Mouse (Mus musculus) kidney, postnatal 36 days (tissue): ENCODE results near the gene Olfr668.
"Not testable (repeated sequence)": the region's sequence is repeated elsewhere in the genome, so short reads cannot be mapped to it uniquely, and the experiment has no call there.

ENCODE experiments used
- DNase-seq, 2 experiments: peaks; one replicate each; pipeline ENCODE4 v3.0.0; 2021 to 2022; ENCODE audit warnings: mixed read lengths in 2 of 2

Gene Olfr668

DNA sequence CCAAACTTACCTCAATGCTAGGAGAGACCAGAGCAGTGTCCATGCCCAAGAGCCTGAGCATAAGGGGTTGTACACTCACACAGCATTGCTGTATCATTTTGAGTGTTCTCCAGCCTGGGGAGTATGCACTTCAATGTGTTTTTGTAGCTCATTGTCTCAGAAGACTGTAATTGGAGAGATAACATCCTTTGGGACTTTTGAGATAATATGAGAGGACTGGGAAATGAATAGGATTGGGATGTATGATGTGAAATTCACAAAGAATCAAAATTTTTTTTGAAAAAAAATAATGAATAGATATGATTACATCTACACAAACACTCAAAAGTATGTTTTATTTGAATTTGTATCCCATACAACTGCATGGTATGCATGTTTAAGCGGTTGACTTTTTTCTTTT is at the start of gene Olfr668:
Gene Olfr668, minus strand, starts transcription at position 101 of the 400 bp plus-strand sequence.
- DNase-seq, result no peak

DNA sequence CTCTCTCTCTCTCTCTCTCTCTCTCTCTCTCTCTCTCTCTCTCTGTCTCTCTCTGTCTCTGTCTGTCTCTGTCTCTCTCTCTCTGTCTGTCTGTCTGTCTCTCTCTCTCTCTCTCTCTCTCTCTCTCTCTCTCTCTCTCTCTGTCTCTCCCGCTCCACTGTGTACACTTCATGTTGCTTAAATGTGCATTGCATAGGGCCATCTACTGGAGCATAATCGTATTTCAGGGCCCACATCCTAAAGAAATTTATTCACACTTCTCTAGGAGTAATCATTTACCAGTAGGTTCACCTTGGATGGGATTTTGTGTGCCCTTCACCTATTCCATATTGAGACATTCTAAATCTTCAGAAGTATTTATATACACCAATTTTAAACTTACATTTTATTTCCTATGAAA is 44.6 kb upstream of the Olfr668 start:
- DNase-seq, result not testable (repeated sequence)

DNA sequence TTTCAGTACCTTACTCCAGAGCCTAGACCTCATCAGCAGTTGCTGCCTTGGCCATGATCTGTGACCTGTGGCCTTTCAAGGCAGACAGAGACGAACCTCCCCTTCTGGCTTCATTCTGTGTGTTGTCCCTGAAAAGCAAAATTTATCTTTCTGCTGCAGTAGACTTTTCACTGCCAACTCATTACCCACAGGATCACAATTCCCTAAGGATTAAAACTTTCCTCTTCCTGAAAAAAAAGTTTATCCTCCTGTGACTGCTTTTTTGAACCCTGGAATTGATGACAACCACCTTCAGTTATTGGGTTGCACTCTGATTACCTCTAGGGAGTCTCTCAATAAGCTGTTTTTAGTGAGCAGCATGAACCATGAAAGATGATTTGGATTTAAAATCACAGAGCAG is 34.7 kb upstream of the Olfr668 start, which contains the start of gene Olfr670:
Gene Olfr670, minus strand, starts transcription at position 101 of the 400 bp plus-strand sequence.
- DNase-seq, result no peak

DNA sequence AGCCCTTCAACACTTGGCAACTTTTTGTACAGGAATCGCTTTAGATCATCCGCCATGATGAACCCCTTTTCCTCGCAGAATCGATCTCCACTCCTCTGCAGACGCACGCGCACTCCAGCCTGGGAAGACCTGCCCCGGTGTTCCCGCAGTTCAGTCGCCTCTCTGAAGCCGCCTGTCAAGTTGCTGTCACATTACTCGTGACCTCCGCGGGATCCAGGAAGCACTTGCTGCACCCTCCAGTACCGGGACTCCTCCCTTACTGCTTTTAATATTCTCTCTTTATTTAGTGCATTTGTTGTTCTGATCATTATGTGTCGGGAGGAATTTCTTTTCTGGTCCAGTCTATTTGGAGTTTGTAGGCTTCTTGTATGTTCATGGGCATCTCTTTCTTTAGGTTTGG is 22.4 kb upstream of the Olfr668 start:
- not testable (repeated sequence) for DNase-seq

DNA sequence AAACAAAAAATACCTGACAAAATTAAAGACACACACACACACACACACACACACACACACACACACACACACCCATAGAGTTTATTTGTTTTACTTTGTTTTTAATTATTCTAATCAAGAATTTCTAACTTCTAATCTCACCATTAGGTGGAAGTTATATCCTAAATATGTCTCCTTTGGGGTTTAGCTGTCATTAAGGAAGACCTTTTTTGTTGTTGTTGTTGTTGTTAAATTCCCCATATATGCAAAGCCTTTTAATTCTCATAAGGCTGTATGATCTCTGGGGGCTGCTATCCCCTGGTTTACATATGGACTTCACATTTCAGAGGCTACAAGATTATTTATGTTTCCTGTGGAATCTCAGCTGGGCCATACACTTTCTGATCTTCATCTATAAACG is 6.1 kb upstream of the Olfr668 start, which contains the start of gene Olfr669:
Gene Olfr669, plus strand, starts transcription at position 301 of the 400 bp plus-strand sequence.
- DNase-seq, result no peak

DNA sequence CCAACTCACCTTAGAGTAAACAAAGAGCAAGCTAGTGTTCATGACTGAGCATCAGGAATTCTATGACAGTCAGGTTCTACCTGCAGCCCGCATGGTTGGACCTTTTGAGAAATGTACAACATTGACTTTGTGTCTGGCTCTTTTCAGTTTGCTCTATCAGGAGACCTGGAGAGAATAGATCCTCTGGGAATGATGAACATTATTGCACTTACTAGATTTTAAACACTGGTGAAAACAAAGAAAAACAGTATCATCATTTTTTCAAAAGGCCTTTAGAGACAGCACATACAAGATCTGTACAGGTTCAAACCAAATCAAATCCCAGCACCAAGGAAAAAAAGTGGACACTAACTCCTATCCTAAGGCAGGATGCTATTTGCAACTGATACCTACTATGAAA is 6.5 kb downstream of the Olfr668 start, which contains the start of gene Olfr667:
Gene Olfr667, minus strand, starts transcription at position 101 of the 400 bp plus-strand sequence.
- no peak for DNase-seq

DNA sequence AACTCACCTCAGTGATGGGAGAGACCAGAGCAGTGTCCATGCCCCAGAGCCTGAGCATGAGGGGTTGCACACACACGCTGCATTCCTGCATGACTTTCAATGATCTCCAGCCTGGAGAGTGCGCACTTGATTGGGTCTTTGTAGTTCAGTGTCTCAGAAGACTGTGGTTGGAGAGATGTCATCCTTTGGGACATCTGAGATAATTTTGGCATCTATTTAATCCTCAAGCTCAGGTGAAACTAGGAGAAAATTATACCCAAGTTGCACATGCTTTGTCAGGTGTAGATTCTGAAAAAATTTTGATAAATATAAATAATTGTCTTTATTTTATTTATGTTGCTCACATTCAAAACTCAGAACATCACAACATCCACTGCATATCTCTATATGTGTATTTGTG is 32.0 kb downstream of the Olfr668 start, which contains the start of gene Olfr666:
Gene Olfr666, minus strand, starts transcription at position 101 of the 400 bp plus-strand sequence.
- DNase-seq, result no peak

DNA sequence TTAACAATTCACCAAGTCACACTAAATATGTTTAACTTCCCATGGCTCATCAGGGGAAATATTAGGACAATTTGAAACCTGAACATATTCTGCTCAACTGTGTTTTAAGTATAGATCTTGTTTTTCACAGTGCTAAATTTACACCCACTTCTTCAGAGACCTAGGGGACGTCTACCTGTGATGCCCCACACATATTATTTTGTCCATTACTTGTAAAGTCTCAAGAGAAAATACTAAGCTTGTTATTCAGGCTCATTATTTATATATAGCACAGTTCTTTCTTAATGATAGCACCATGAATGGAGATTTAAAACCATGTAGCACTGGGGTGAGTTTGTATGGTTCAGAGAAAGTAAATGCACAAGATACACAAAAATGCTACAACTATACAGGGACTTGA is 50.1 kb downstream of the Olfr668 start, which contains the start of gene Olfr665:
Gene Olfr665, plus strand, starts transcription at position 301 of the 400 bp plus-strand sequence.
- no peak for DNase-seq
